Mouse (Mus musculus) layer of hippocampus, postnatal 25 days (tissue): Measurements from ENCODE around the gene Tcf3. TPM values are rescaled to one million over a fixed set of nuclear protein-coding genes. Genes with fewer than 3 reads are reported as not detected.

Experiments used
- DNase-seq, 2 experiments: peaks; one replicate each; pipeline ENCODE4 v3.0.0; 2022; ENCODE audit warnings: mixed read lengths in 2 of 2, low spot score in 1 of 2; ENCODE audit errors: extremely low spot score in 1 of 2
- total RNA-seq, 2 experiments: library from RNA; stranded (reverse); gene quantifications; 2 replicates each; pipeline ENCODE4 v1.2.3; 2021

Gene Tcf3
- total RNA-seq, 2 experiments from 2014 or later = 26.9 to 32.1 TPM

GRCm38 (mm10) chr10:80440031-80440430 is 6.6 kb upstream of the Tcf3 start:
- no peak for DNase-seq

GRCm38 (mm10) chr10:80437973-80438372 is 4.5 kb upstream of the Tcf3 start:
- no peak for DNase-seq

- no peak for DNase-seq
Observed at GRCm38 (mm10) chr10:80436276-80436675, 2.8 kb upstream of the Tcf3 start.

GRCm38 (mm10) chr10:80435764-80436163 is 2.3 kb upstream of the Tcf3 start:
- no peak for DNase-seq

GRCm38 (mm10) chr10:80434823-80435222 is 1.4 kb upstream of the Tcf3 start:
- DNase-seq = no peak

GRCm38 (mm10) chr10:80434233-80434592 is 766 bp upstream of the Tcf3 start:
- DNase-seq = no peak

- no peak for DNase-seq
Observed at GRCm38 (mm10) chr10:80432936-80433512, 423 bp downstream of the Tcf3 start.

- no peak for DNase-seq
Observed at GRCm38 (mm10) chr10:80432387-80432785, 1.1 kb downstream of the Tcf3 start.

- DNase-seq = no peak
Observed at GRCm38 (mm10) chr10:80431570-80432386, 1.7 kb downstream of the Tcf3 start.

- DNase-seq = no peak
Observed at GRCm38 (mm10) chr10:80430375-80430980, 3.0 kb downstream of the Tcf3 start.

GRCm38 (mm10) chr10:80429800-80430199 is 3.6 kb downstream of the Tcf3 start:
- no peak for DNase-seq

GRCm38 (mm10) chr10:80425041-80425440 is 8.4 kb downstream of the Tcf3 start:
- no peak for DNase-seq

GRCm38 (mm10) chr10:80423562-80423961 is 9.9 kb downstream of the Tcf3 start:
- no peak for DNase-seq

GRCm38 (mm10) chr10:80421651-80422472 is 11.6 kb downstream of the Tcf3 start:
- DNase-seq = no peak

- no peak for DNase-seq
Observed at GRCm38 (mm10) chr10:80421208-80421607, 12.2 kb downstream of the Tcf3 start.

- DNase-seq = no peak
Observed at GRCm38 (mm10) chr10:80420729-80421128, 12.7 kb downstream of the Tcf3 start.

GRCm38 (mm10) chr10:80419419-80419818 is 14.0 kb downstream of the Tcf3 start:
- no peak for DNase-seq

GRCm38 (mm10) chr10:80418311-80418710 is 15.1 kb downstream of the Tcf3 start:
- no peak for DNase-seq

- DNase-seq = no peak
Observed at GRCm38 (mm10) chr10:80417841-80418240, 15.6 kb downstream of the Tcf3 start.

GRCm38 (mm10) chr10:80417371-80417770 is 16.1 kb downstream of the Tcf3 start:
- DNase-seq = no peak

GRCm38 (mm10) chr10:80415566-80415965 is 17.9 kb downstream of the Tcf3 start:
- no peak for DNase-seq
